Mouse (Mus musculus) stomach, embryonic 15.5 days (tissue): ENCODE data around the gene Tfdp2. TPM values are rescaled to one million over a fixed set of nuclear protein-coding genes. Genes with fewer than 3 reads are reported as not detected.

Source experiments
- ATAC-seq: fragments of 200-750 bp; cut with Nextera tagmentation; 2 replicates; pipeline ENCODE4 v1.8.0; 2017; ENCODE audit warnings: low read depth, moderate number of reproducible peaks, moderate TSS enrichment; ENCODE audit not compliant: insufficient read depth, low FRiP score
- H3K27ac ChIP-seq: fragments of 300-500 bp; sonication (generic); 2 replicates; pipeline ENCODE4 v1.5.1; 2015; ENCODE audit warnings: mild to moderate bottlenecking, inconsistent platforms
- H3K27me3 ChIP-seq: fragments of 300-500 bp; sonication (generic); replicated peaks from 2 replicates; pipeline ENCODE4 v1.6.1; 2015; ENCODE audit warnings: inconsistent platforms
- H3K36me3 ChIP-seq: fragments of 300-500 bp; sonication (generic); 2 replicates; pipeline ENCODE4 v1.6.1; 2015; ENCODE audit warnings: inconsistent platforms
- H3K4me1 ChIP-seq: fragments of 300-500 bp; sonication (generic); 2 replicates; pipeline ENCODE4 v1.6.1; 2015; ENCODE audit warnings: inconsistent platforms
- H3K4me2 ChIP-seq: fragments of 300-500 bp; sonication (generic); 2 replicates; pipeline ENCODE4 v1.6.1; 2015; ENCODE audit warnings: mild to moderate bottlenecking, inconsistent platforms
- H3K4me3 ChIP-seq: fragments of 300-500 bp; sonication (generic); replicated peaks from 2 replicates; pipeline ENCODE4 v1.5.1; 2015; ENCODE audit warnings: inconsistent platforms
- H3K9ac ChIP-seq: fragments of 300-500 bp; sonication (generic); 2 replicates; pipeline ENCODE4 v1.6.1; 2015; ENCODE audit warnings: inconsistent platforms
- H3K9me3 ChIP-seq: fragments of 300-500 bp; sonication (generic); 2 replicates; pipeline ENCODE4 v1.6.1; 2016; ENCODE audit warnings: inconsistent platforms
- WGBS: fragments of 180-500 bp; shearing (Covaris S2); methylation state at CpG from one replicate; pipeline ENCODE4 v1.1.7; 2015; 5-methylcytosine and 5-hydroxymethylcytosine counted together
- polyA plus RNA-seq: library from polyadenylated mRNA; unstranded; fragments of >200 nt; fragmentation: Nextera tagmentation; extraction: Ambion mirVana; gene quantifications from 2 replicates; pipeline ENCODE4 v1.2.1, GENCODE M21; 2015

The Tfdp2 gene
- polyA plus RNA-seq, 1 experiment from 2014 or later: 38.9 TPM

DNA sequence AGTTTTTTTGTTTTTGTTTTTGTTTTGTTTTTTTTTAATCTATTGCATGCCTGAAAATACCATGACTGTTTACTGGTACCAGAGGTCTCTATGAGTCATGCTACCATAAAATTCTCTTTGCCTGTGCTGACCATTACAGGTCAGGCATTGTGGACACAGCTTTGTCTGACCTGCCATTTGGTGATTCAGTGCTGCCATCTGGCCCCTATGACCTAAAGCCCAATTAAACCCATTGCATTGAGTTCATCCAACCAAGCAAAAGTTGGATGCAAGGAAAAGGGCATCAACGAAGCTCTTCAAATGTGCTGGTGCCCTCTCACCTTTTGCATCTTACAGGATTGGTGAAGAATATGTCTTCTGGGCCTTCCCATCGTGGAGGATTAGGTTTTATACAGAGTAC is 39.4 kb downstream of the Tfdp2 start:
- Histone ChIP-seq H3K4me3 (no peak overlapping the region), H3K9me3 (no peaks in the 10 kb centered on the region), H3K27me3 (no peaks in the 10 kb centered on the region), H3K4me2 (no peak overlapping the region), H3K27ac (no peak overlapping the region), H3K9ac (no peak overlapping the region), H3K4me1 (no peaks in the 10 kb centered on the region), H3K36me3 (no peaks in the 10 kb centered on the region)
- ATAC-seq: no peak
- 63% methylated on average over 2 of the region's 2 CpGs for WGBS

- WGBS: 71% methylated on average over 1 of the region's 1 CpGs
- H3K27me3 ChIP-seq: no peaks in the 10 kb centered on the region
- no peaks in the 10 kb centered on the region for H3K36me3 ChIP-seq
- no peak overlapping the region for H3K27ac ChIP-seq
- no peak overlapping the region for H3K4me2 ChIP-seq
- no peak overlapping the region for H3K9ac ChIP-seq
- ATAC-seq: no peak
- no peak overlapping the region for H3K4me3 ChIP-seq
- H3K9me3 ChIP-seq: no peaks in the 10 kb centered on the region
- H3K4me1 ChIP-seq: no peaks in the 10 kb centered on the region
Measured at GRCm38 (mm10) chr9:96237391-96237790, 41.3 kb downstream of the Tfdp2 start.

DNA sequence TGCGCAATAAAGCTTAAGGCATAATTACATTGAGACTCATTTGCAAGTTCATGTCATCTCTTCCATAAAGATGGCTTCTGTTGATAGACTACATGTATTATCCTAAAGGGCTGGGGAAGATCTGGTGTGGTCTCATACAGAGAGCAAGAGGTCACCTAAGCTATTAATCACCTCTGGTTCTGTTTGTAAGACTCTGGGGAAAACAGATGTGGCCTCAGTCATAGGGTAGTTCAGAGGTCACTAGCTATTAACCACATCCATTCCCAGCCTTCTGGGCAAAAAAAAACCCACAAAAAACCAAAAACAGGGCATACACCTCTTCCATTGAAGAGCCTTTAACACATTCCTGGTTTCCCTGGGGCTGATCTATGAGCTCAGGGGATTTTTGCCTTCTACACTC is 42.2 kb downstream of the Tfdp2 start:
- no peak for ATAC-seq
- 84% methylated on average over 1 of the region's 1 CpGs for WGBS
- Histone ChIP-seq H3K4me2 (no peak overlapping the region), H3K27ac (no peak overlapping the region), H3K36me3 (no peaks in the 10 kb centered on the region), H3K4me3 (no peak overlapping the region), H3K4me1 (no peaks in the 10 kb centered on the region), H3K27me3 (no peaks in the 10 kb centered on the region), H3K9ac (no peak overlapping the region), H3K9me3 (no peaks in the 10 kb centered on the region)

- Histone ChIP-seq H3K9me3 (no peaks in the 10 kb centered on the region), H3K4me2 (no peak overlapping the region), H3K27me3 (no peaks in the 10 kb centered on the region), H3K27ac (no peak overlapping the region), H3K9ac (no peak overlapping the region), H3K36me3 (no peaks in the 10 kb centered on the region), H3K4me3 (no peak overlapping the region), H3K4me1 (no peaks in the 10 kb centered on the region)
- peak; percentile 96 for ATAC-seq
- 83% methylated on average over 10 of the region's 10 CpGs for WGBS
Measured at GRCm38 (mm10) chr9:96241134-96242097, 45.3 kb downstream of the Tfdp2 start.

- ATAC-seq: no peak
- no peak overlapping the region for H3K27ac ChIP-seq
- no peaks in the 10 kb centered on the region for H3K4me1 ChIP-seq
- no peak overlapping the region for H3K4me2 ChIP-seq
- no peak overlapping the region for H3K4me3 ChIP-seq
- WGBS: 61% methylated on average over 6 of the region's 6 CpGs
- no peak overlapping the region for H3K9ac ChIP-seq
- no peaks in the 10 kb centered on the region for H3K9me3 ChIP-seq
- H3K36me3 ChIP-seq: no peaks in the 10 kb centered on the region
- no peaks in the 10 kb centered on the region for H3K27me3 ChIP-seq
Measured at GRCm38 (mm10) chr9:96243915-96244314, 47.8 kb downstream of the Tfdp2 start.

- no peak overlapping the region for H3K9ac ChIP-seq
- WGBS: 92% methylated on average over 2 of the region's 2 CpGs
- ATAC-seq: no peak
Measured at GRCm38 (mm10) chr9:96254812-96255211, 58.7 kb downstream of the Tfdp2 start.

DNA sequence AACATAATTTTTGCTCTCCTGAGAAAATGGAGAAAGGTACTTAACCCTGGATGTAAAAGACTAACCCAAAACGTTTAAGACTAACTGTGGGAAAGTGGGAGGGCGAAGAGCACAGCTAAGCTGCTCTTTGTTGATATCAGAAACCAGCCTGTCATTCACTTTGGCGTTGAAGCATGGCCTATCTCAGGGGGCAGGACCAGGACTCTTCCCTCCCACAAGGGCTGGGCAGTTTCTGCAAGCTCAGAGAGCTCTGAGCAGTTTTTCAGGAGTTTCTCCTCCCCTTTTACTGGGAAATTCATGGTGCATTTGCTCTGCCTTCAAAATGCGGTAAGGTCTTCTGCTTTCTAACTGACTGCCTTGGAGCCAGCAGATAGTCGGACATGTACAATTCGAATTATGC is 62.4 kb downstream of the Tfdp2 start:
- no peak overlapping the region for H3K27ac ChIP-seq

More at GRCm38 (mm10) chr9:96254812-96255211, 58.7 kb downstream of the Tfdp2 start:
- no peaks in the 10 kb centered on the region for H3K4me1 ChIP-seq
- no peaks in the 10 kb centered on the region for H3K27me3 ChIP-seq
- H3K4me3 ChIP-seq: no peak overlapping the region
- no peaks in the 10 kb centered on the region for H3K36me3 ChIP-seq
- H3K9me3 ChIP-seq: no peaks in the 10 kb centered on the region
- H3K4me2 ChIP-seq: no peak overlapping the region
- H3K27ac ChIP-seq: no peak overlapping the region

GRCm38 (mm10) chr9:96259017-96259512 is 63.0 kb downstream of the Tfdp2 start:
- no peak for ATAC-seq
- Histone ChIP-seq H3K4me1 (no peaks in the 10 kb centered on the region), H3K36me3 (no peaks in the 10 kb centered on the region), H3K4me3 (peak overlapping the region; percentile 43), H3K9ac (no peak overlapping the region), H3K4me2 (peak overlapping the region; percentile 46), H3K27ac (no peak overlapping the region), H3K9me3 (no peaks in the 10 kb centered on the region), H3K27me3 (no peaks in the 10 kb centered on the region)
- 4% methylated on average over 5 of the region's 5 CpGs for WGBS

More for the DNA sequence above, 62.4 kb downstream of the Tfdp2 start:
- no peaks in the 10 kb centered on the region for H3K4me1 ChIP-seq
- no peak overlapping the region for H3K9ac ChIP-seq
- peak; percentile 92 for ATAC-seq
- no peak overlapping the region; the same call in 1 of the 2 replicates for H3K4me2 ChIP-seq
- H3K4me3 ChIP-seq: no peak overlapping the region
- WGBS: 17% methylated on average over 6 of the region's 6 CpGs
- H3K9me3 ChIP-seq: no peaks in the 10 kb centered on the region
- no peaks in the 10 kb centered on the region for H3K27me3 ChIP-seq
- H3K36me3 ChIP-seq: no peaks in the 10 kb centered on the region

DNA sequence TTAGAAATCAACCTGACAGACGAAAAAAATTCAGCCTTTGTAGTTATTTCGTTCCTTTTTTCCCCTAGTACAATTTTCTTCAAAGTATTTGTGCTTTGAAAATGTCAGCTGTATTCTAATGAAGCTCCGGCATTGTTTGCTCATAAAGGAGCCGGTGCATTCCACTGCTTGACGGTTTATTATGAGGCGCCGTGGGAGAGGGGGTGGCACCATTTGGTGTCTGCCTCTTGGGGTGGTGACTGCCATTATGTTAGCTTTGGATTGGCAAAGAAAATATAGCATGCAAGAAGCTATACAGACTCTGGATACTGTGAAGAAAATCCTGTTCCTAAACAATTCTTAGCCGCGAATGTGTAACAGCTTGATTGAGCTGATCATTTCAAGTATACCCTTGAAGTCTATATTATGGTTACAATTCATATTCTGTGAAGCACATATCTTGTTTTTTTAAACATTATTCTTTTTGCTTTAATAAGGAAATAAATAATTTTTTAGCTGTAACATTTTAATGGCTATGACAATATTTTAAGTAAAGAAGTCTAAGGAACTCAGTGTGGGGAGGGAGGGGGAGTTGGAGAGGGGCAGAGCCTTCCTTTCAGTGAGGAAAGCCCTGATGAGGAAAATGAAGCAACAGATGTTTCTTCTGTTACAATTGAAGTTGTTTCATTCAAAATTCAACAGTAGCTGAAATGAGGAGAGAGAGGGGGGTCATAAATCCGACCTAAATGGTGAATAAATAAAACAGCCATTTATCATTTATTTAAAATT is 63.9 kb downstream of the Tfdp2 start:
- Histone ChIP-seq H3K27ac (no peak overlapping the region), H3K9ac (no peak overlapping the region), H3K36me3 (no peaks in the 10 kb centered on the region), H3K4me1 (no peaks in the 10 kb centered on the region), H3K27me3 (no peaks in the 10 kb centered on the region), H3K4me3 (peak overlapping the region; percentile 39), H3K9me3 (no peaks in the 10 kb centered on the region), H3K4me2 (peak overlapping the region; percentile 57)
- 7% methylated on average over 10 of the region's 10 CpGs for WGBS
- ATAC-seq: no peak

DNA sequence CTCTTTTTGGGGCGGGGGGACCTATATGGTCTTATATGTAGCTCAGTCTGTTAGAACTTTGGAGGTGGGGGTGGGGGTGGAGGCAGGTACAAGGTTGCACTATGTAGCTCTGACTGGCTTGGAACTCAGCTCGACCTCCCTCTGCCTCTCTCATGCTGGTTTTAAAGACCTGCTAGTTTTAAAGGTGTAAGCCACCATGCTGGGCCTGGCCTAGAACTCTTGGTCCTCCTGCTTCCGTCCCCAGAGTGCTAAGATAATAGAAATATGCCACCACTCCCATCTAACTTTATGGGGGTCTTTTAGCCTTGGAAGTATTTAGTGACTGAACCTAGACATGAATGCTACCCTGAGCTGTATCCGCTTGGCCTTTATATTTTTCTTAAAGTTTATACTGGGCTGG is 65.0 kb downstream of the Tfdp2 start:
- Histone ChIP-seq H3K9me3 (no peaks in the 10 kb centered on the region), H3K4me3 (no peak overlapping the region), H3K27ac (no peak overlapping the region), H3K4me1 (no peaks in the 10 kb centered on the region), H3K36me3 (no peaks in the 10 kb centered on the region), H3K9ac (no peak overlapping the region), H3K27me3 (no peaks in the 10 kb centered on the region), H3K4me2 (no peak overlapping the region)
- no peak for ATAC-seq
- WGBS: 78% methylated on average over 4 of the region's 4 CpGs

DNA sequence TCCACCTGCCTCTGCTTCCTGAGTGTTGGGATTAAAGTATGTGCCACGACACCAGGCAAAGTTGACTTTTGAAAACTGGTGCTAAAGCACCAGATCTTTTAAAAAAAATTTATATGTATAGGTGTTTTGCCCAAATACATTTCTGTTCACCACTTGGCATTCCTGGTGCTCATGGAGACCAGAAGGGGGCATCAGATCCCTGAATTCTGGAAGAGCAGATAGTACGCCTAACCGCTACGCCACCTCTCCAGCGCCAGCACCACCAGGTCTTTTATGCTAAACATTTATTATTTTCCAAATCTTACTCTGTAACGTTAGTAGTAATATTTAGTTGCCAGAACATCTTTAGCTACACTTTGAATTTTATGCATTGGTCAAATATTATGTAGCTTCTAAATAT is 65.9 kb downstream of the Tfdp2 start:
- H3K9me3 ChIP-seq: no peaks in the 10 kb centered on the region
- H3K4me2 ChIP-seq: no peak overlapping the region
- H3K27ac ChIP-seq: no peak overlapping the region
- ATAC-seq: no peak
- no peaks in the 10 kb centered on the region for H3K4me1 ChIP-seq
- H3K27me3 ChIP-seq: no peaks in the 10 kb centered on the region
- 92% methylated on average over 6 of the region's 6 CpGs for WGBS
- H3K9ac ChIP-seq: no peak overlapping the region
- H3K36me3 ChIP-seq: no peaks in the 10 kb centered on the region
- H3K4me3 ChIP-seq: no peak overlapping the region
